Mouse (Mus musculus) G1E (cell line): ENCODE results near the gene Rere.

Experiments
- CTCF ChIP-seq: IDR thresholded peaks from 2 replicates; pipeline ENCODE4 v1.5.1; 2012; ENCODE audit warnings: low read depth, low read length, inconsistent platforms, mixed read lengths
- GATA1 ChIP-seq: IDR thresholded peaks from 2 replicates; pipeline ENCODE4 v1.6.1; 2012; ENCODE audit warnings: borderline replicate concordance, low read length, inconsistent platforms, mixed read lengths
- GATA2 ChIP-seq: IDR thresholded peaks from 2 replicates; pipeline ENCODE4 v1.6.1; 2012; ENCODE audit warnings: low read depth, low read length, inconsistent platforms, borderline replicate concordance
- POLR2AphosphoS5 ChIP-seq: IDR thresholded peaks from 2 replicates; pipeline ENCODE4 v1.6.1; 2012; ENCODE audit warnings: low read depth, low read length, inconsistent platforms; ENCODE audit not compliant: insufficient replicate concordance
- TAL1 ChIP-seq: conservative IDR thresholded peaks from 2 replicates; pipeline ENCODE4 v1.6.1; 2012; ENCODE audit warnings: low read depth, low read length, inconsistent platforms, mixed read lengths

- TF ChIP-seq GATA1 (no peak), CTCF (no peak), GATA2 (no peak), POLR2AphosphoS5 (no peak), TAL1 (no peak)
These were observed 112.2 kb downstream of the Rere start for GRCm38 (mm10) chr4:150393607-150394006.
